Mouse (Mus musculus) B cell, adult 67 days (primary cell): ENCODE results near the gene P4ha1. TPM values are rescaled to one million over a fixed set of nuclear protein-coding genes. Genes with fewer than 3 reads are reported as not detected.

ENCODE experiments used
- total RNA-seq, 2 experiments: library from RNA; stranded (reverse); gene quantifications; 4 replicates each; pipeline ENCODE4 v1.2.4; 2023

The P4ha1 gene
- 10 to 100 TPM in 1 of 2 experiments, 1 to 10 TPM in 1; 6.7 to 13.0 TPM for total RNA-seq

GRCm38 (mm10) chr10:59323100-59323487, at the start of gene P4ha1:
Gene P4ha1, plus strand, starts transcription at chr10:59323296.

GRCm38 (mm10) chr10:59395461-59395860, 72.4 kb downstream of the P4ha1 start, which contains the start of gene Gm10273:
Gene Gm10273, plus strand, starts transcription at chr10:59395632.

GRCm38 (mm10) chr10:59402899-59403792, 80.0 kb downstream of the P4ha1 start, which contains the start of gene Pla2g12b:
Gene Pla2g12b, plus strand, starts transcription at chr10:59403660.

Other genes starting within 250 kb of the P4ha1 start
- gene Sept10, start 101.4 kb upstream of the P4ha1 start, total RNA-seq: 1 to 10 TPM; 1.6 to 3.7 TPM
- 1 to 10 TPM; 3.2 TPM for gene Sowahc, start 101.3 kb upstream of the P4ha1 start, total RNA-seq
- gene Gm10273, start 72.3 kb downstream of the P4ha1 start, total RNA-seq: 10 to 100 TPM in 1 of 2 experiments, 1 to 10 TPM in 1; 1.5 to 11.2 TPM
- not detected for gene Pla2g12b, start 80.4 kb downstream of the P4ha1 start, total RNA-seq
- under 1 TPM in 1 of 2 experiments, not detected in 1; 0.20 TPM for gene Oit3, start 118.5 kb downstream of the P4ha1 start, total RNA-seq